Mouse (Mus musculus): Measurements from ENCODE around the gene Ppfibp1.

- TF ChIP-seq CTCF (IDR thresholded peaks at IDR 0.05; ENCODE audit: low read depth, low read length) (no peak), POLR2A (IDR thresholded peaks at IDR 0.05; ENCODE audit: extremely low read depth, insufficient read depth, low read length) (no peak)
Observed at GRCm38 (mm10) chr6:146956961-146957360, 68.7 kb downstream of the Ppfibp1 start.
